Mouse (Mus musculus): Measurements from ENCODE around the gene Serpina11. TPM values are rescaled to one million over a fixed set of nuclear protein-coding genes. Genes with fewer than 3 reads are reported as not detected.
"Not testable (repeated sequence)": the region's sequence is repeated elsewhere in the genome, so short reads cannot be mapped to it uniquely, and the experiment has no call there.

The Serpina11 gene
- polyA plus RNA-seq, 1 experiment, result 0.10 TPM

DNA sequence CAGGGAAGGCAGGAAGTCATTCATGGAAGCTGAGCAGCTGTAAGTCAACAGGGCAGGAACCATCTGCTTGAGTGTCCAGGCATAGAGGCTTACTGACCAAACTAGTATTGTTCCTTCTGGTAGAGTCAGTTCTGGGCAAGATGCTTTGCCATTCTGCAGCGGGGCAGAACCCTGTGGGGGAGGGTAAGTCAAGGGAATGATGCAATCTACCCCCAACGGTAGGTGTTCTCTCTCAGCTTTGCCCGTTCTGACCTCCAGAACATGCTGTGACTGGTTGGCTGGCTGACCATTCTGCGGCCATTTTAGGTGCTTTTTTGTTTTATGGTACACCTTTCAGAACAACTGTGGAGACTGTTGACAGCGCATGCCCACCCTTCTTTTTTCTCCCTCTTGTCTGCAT is 27.4 kb downstream of the Serpina11 start:
- Histone ChIP-seq H3K79me2 (ENCODE audit: control insufficient read depth, insufficient read depth) (no peaks in the 10 kb centered on the region), H3K4me3 (no peak overlapping the region), H3K27me3 (ENCODE audit: control insufficient read depth, insufficient read depth, insufficient read length) (no peaks in the 10 kb centered on the region), H3ac (ENCODE audit: control insufficient read depth, insufficient read length) (no peak overlapping the region), H3K4me2 (ENCODE audit: low read depth) (peak overlapping the region; percentile 58), H3K36me3 (ENCODE audit: control insufficient read depth, insufficient read depth) (no peaks in the 10 kb centered on the region)
- TF ChIP-seq TCF3 (IDR thresholded peaks at IDR 0.05; ENCODE audit: insufficient read length, low read depth) (no peak), CEBPB (IDR thresholded peaks at IDR 0.05; ENCODE audit: insufficient read depth, poor library complexity, severe bottlenecking) (peak; percentile 72; the same call in 1 of the 2 replicates)

DNA sequence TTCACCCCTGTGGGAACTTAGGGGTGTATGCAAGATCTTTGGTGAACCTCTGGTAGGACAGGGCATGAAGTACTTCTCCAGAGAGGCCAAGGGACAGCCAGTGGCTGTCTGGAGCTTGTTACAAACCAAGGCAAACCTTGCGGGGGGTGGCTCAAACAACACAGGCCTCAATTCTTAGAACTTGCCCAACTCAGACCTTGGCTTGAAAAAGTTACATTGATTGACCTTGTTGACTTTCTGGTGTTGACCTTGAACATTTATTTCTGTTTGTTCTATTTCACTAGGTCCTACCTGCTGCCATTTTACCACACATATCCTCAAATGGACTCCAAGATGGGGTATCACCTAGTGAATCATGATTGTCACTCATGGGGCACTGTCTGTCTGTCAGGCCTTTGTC is 28.0 kb downstream of the Serpina11 start:
- Histone ChIP-seq H3K27me3 (ENCODE audit: control insufficient read depth, insufficient read depth, insufficient read length) (no peaks in the 10 kb centered on the region), H3K79me2 (ENCODE audit: control insufficient read depth, insufficient read depth) (no peaks in the 10 kb centered on the region), H3K36me3 (ENCODE audit: control insufficient read depth, insufficient read depth) (no peaks in the 10 kb centered on the region), H3K4me2 (ENCODE audit: low read depth) (no peak overlapping the region), H3ac (ENCODE audit: control insufficient read depth, insufficient read length) (no peak overlapping the region), H3K4me3 (no peak overlapping the region)
- TF ChIP-seq CEBPB (IDR thresholded peaks at IDR 0.05; ENCODE audit: insufficient read depth, poor library complexity, severe bottlenecking) (no peak), E2F4 (IDR thresholded peaks at IDR 0.05; ENCODE audit: insufficient read depth) (no peak), POLR2A (IDR thresholded peaks at IDR 0.05; ENCODE audit: insufficient read length, low read depth) (no peak), MYOD1 (IDR thresholded peaks at IDR 0.05; ENCODE audit: control insufficient read depth in 1 of 3, insufficient read length in 2 of 3, low read depth in 2 of 3) (no peak), MAX (IDR thresholded peaks at IDR 0.05; ENCODE audit: low read depth) (no peak), TCF12 (IDR thresholded peaks at IDR 0.05; ENCODE audit: insufficient read depth, poor library complexity, severe bottlenecking) (no peak), MYOG (IDR thresholded peaks at IDR 0.05; ENCODE audit: control insufficient read depth in 1 of 3, insufficient read depth in 1 of 3, insufficient read length in 2 of 3, low read depth in 2 of 3) (no peak), TCF3 (IDR thresholded peaks at IDR 0.05; ENCODE audit: insufficient read length, low read depth) (no peak), REST (IDR thresholded peaks at IDR 0.05; ENCODE audit: insufficient read depth, insufficient read length) (no peak), SRF (IDR thresholded peaks at IDR 0.05; ENCODE audit: control insufficient read depth, insufficient read length, low read depth) (no peak), POLR2AphosphoS2 (IDR thresholded peaks at IDR 0.05; ENCODE audit: insufficient read length, low read depth) (no peak), USF1 (IDR thresholded peaks at IDR 0.05; ENCODE audit: low read depth) (no peak)

DNA sequence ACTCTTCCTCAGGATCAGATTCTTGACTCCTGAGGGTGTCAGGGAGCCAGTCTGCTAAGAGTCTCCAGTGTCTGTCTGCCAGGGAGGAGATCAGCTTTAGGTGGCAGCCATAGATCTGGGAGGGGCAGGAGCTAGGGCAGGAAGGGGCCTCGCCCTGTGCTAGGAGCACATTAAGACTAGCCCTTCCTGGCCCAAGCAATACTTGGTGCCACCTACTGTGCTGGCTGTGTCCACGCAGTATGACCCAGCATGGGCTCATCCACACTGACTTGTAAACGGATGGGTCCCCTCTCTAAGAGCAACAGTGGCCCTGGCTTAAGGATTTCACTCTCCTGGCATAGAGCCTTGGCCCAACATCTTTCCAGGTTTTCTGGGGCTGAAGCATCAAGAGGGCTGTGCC is 31.0 kb downstream of the Serpina11 start, which contains the start of gene Serpina1e:
Gene Serpina1e, minus strand, starts transcription at position 178 of the 400 bp plus-strand sequence.
- no peaks in the 10 kb centered on the region for H3K36me3 ChIP-seq (ENCODE audit: control insufficient read depth, insufficient read depth)
- no peak within 1 kb of the TSS for H3K4me3 ChIP-seq
- no peak for TF ChIP-seq POLR2AphosphoS2 (IDR thresholded peaks at IDR 0.05; ENCODE audit: insufficient read length, low read depth)
- no peaks in the 10 kb centered on the region for H3K79me2 ChIP-seq (ENCODE audit: control insufficient read depth, insufficient read depth)
- no peaks in the 10 kb centered on the region for H3K27me3 ChIP-seq (ENCODE audit: control insufficient read depth, insufficient read depth, insufficient read length)
- no peak within 1 kb of the TSS for H3K4me2 ChIP-seq (ENCODE audit: low read depth)
- no peak within 1 kb of the TSS for H3ac ChIP-seq (ENCODE audit: control insufficient read depth, insufficient read length)

DNA sequence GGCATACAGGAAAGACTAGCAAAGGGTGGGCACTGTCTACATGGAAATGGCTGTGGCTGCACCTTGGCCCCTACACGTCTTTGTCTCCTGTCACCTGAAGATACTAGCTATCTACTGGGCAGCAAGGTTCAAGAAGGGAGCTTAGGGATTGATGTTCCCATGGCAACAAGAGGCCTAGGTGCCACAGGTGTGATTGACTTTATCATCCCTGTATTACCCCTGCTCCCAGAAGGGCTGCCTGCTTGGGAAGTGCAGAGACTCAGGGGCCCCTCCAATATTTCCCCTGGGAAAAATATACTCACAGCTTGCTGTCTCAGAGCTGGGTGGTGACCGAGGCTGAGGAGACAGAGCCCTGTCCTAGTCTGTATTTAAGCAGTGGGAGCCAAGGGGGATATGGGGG is 33.2 kb downstream of the Serpina11 start:
- H3ac ChIP-seq (ENCODE audit: control insufficient read depth, insufficient read length); H3K4me2 ChIP-seq (ENCODE audit: low read depth); H3K27me3 ChIP-seq (ENCODE audit: control insufficient read depth, insufficient read depth, insufficient read length); H3K4me3 ChIP-seq; H3K36me3 ChIP-seq (ENCODE audit: control insufficient read depth, insufficient read depth); H3K79me2 ChIP-seq (ENCODE audit: control insufficient read depth, insufficient read depth): not testable (repeated sequence)

DNA sequence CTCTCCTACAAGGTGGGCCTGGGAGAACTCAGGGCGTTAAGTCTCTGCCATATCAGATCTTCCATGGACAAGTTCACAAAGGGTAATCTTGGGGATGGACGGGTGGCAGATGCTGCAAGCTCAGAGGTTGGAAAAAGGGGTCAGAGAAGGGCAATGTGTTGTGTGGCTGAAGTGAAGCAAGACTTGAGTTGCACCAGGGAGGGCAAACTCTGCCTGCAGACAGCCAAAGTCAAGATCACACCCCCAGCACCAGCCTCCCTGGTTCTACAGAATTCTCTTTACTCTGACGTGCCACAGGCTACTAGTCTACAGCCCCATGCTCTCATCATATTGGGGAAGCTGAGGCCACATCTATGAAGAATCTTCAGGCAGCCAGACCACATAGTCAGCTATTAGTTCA is 36.8 kb downstream of the Serpina11 start:
- not testable (repeated sequence) for H3K36me3 ChIP-seq (ENCODE audit: control insufficient read depth, insufficient read depth); H3ac ChIP-seq (ENCODE audit: control insufficient read depth, insufficient read length); H3K4me3 ChIP-seq; H3K79me2 ChIP-seq (ENCODE audit: control insufficient read depth, insufficient read depth); H3K27me3 ChIP-seq (ENCODE audit: control insufficient read depth, insufficient read depth, insufficient read length); H3K4me2 ChIP-seq (ENCODE audit: low read depth)

DNA sequence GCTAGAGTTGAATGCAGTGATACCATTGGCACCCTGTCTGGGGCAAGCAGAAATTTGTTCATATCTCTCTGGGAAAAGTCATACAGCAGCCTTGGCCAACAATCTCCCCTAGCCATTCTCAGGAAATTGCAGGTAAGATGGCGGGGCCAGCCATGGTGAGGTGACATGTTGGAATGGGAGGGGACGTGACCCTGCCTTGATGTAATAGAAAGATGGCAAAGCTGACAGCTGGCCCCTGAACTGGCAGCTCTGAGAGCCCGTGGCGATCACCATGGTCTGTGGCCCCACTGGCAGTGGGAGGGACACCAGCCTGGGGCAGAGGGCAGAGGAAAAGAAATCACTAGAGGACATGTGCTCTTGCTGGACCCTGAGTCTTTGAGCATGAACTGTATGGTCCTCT is 43.5 kb downstream of the Serpina11 start:
- H3K4me3 ChIP-seq, result no peak overlapping the region
- no peaks in the 10 kb centered on the region for H3K36me3 ChIP-seq (ENCODE audit: control insufficient read depth, insufficient read depth)
- peaks cover 6% of the 10 kb centered on the region for H3K27me3 ChIP-seq (ENCODE audit: control insufficient read depth, insufficient read depth, insufficient read length)
- no peak for TF ChIP-seq TCF12 (IDR thresholded peaks at IDR 0.05; ENCODE audit: insufficient read depth, poor library complexity, severe bottlenecking)
- no peak for TF ChIP-seq MAX (IDR thresholded peaks at IDR 0.05; ENCODE audit: low read depth)
- no peak for TF ChIP-seq SRF (IDR thresholded peaks at IDR 0.05; ENCODE audit: control insufficient read depth, insufficient read length, low read depth)
- TF ChIP-seq MYOD1 (IDR thresholded peaks at IDR 0.05; ENCODE audit: control insufficient read depth in 1 of 3, insufficient read length in 2 of 3, low read depth in 2 of 3), result no peak
- no peak for TF ChIP-seq E2F4 (IDR thresholded peaks at IDR 0.05; ENCODE audit: insufficient read depth)
- no peak for TF ChIP-seq REST (IDR thresholded peaks at IDR 0.05; ENCODE audit: insufficient read depth, insufficient read length)
- TF ChIP-seq CEBPB (IDR thresholded peaks at IDR 0.05; ENCODE audit: insufficient read depth, poor library complexity, severe bottlenecking), result no peak
- no peaks in the 10 kb centered on the region for H3K79me2 ChIP-seq (ENCODE audit: control insufficient read depth, insufficient read depth)
- no peak overlapping the region for H3K4me2 ChIP-seq (ENCODE audit: low read depth)
- H3ac ChIP-seq (ENCODE audit: control insufficient read depth, insufficient read length), result no peak overlapping the region

Other genes starting within 250 kb of the Serpina11 start
- gene Serpina1d, start 216.4 kb downstream of the Serpina11 start, polyA plus RNA-seq (2012; fragmentation: generic; extraction: Trizol), result 0.12 TPM
- gene Serpina1b, start 159.6 kb downstream of the Serpina11 start, polyA plus RNA-seq (2012; fragmentation: generic; extraction: Trizol), result not detected
- not detected for gene Serpina1a, start 126.4 kb downstream of the Serpina11 start, polyA plus RNA-seq (2012; fragmentation: generic; extraction: Trizol)
- not detected for gene Serpina1c, start 85.1 kb downstream of the Serpina11 start, polyA plus RNA-seq (2012; fragmentation: generic; extraction: Trizol)
- gene Serpina1e, start 31.0 kb downstream of the Serpina11 start, polyA plus RNA-seq (2012; fragmentation: generic; extraction: Trizol), result 0.53 TPM
- 0.14 TPM for gene Serpina9, start 23.8 kb upstream of the Serpina11 start, polyA plus RNA-seq (2012; fragmentation: generic; extraction: Trizol)
- gene Serpina12, start 54.5 kb upstream of the Serpina11 start, polyA plus RNA-seq (2012; fragmentation: generic; extraction: Trizol), result 0.16 TPM
- gene Serpina5, start 111.2 kb upstream of the Serpina11 start, polyA plus RNA-seq (2012; fragmentation: generic; extraction: Trizol), result not detected
- not detected for gene Serpina3a, start 122.8 kb upstream of the Serpina11 start, polyA plus RNA-seq (2012; fragmentation: generic; extraction: Trizol)
- not detected for gene Serpina3b, start 138.0 kb upstream of the Serpina11 start, polyA plus RNA-seq (2012; fragmentation: generic; extraction: Trizol)
- not detected for gene Serpina3c, start 163.9 kb upstream of the Serpina11 start, polyA plus RNA-seq (2012; fragmentation: generic; extraction: Trizol)
- gene Serpina3f, start 224.6 kb upstream of the Serpina11 start, polyA plus RNA-seq (2012; fragmentation: generic; extraction: Trizol), result not detected
- 0.05 TPM for gene Serpina3g, start 246.3 kb upstream of the Serpina11 start, polyA plus RNA-seq (2012; fragmentation: generic; extraction: Trizol)

Measured in myocyte (in vitro differentiated cells).